15 mouse cellular contexts compared by ENCODE assay signal in genomic region chr17:79206111-79206510, GRCm38 (mm10).
"Had no signal": no experiment of that assay in that cellular context is flagged by ENCODE, and none has a peak within 500 bp of the region (broad histone marks: within the 10 kb centered on the region; RNA-seq: fewer than 3 reads in every experiment).

No protein-coding gene starts in this region.

- H3K9ac ChIP-seq: liver, embryonic 15.5 days; midbrain, embryonic 15.5 days; stomach, embryonic 15.5 days had no signal

- H3K4me2 ChIP-seq: liver, embryonic 11.5 days; liver, embryonic 15.5 days; midbrain, embryonic 11.5 days; midbrain, embryonic 15.5 days; stomach, embryonic 15.5 days had no signal

- H3K9me3 ChIP-seq: liver, embryonic 15.5 days; midbrain, embryonic 15.5 days; stomach, embryonic 15.5 days had no signal

- ATAC-seq: lung, postnatal 0 days; midbrain, embryonic 15.5 days had no signal

- H3K36me3 ChIP-seq: liver, embryonic 15.5 days; midbrain, embryonic 15.5 days; stomach, embryonic 15.5 days had no signal

- DNase-seq: kidney, adult 18-20 months; kidney, postnatal 10 days; kidney, postnatal 4 days; left cerebral cortex, postnatal 4 days; lung, adult 2 months; lung, postnatal 4 days; right cerebral cortex, postnatal 4 days; spleen, adult 18-20 months had no signal

- H3K4me1 ChIP-seq: liver, embryonic 15.5 days; midbrain, embryonic 15.5 days; stomach, embryonic 15.5 days had no signal

- H3K4me3 ChIP-seq: layer of hippocampus, adult 2 months; liver, embryonic 15.5 days; midbrain, embryonic 15.5 days; stomach, embryonic 15.5 days had no signal

- H3K27ac ChIP-seq: layer of hippocampus, adult 2 months; liver, embryonic 15.5 days; midbrain, embryonic 15.5 days; stomach, embryonic 15.5 days had no signal

- H3K27me3 ChIP-seq: liver, embryonic 15.5 days; midbrain, embryonic 15.5 days; stomach, embryonic 15.5 days had no signal
